Mouse (Mus musculus) bone marrow macrophage, adult 2 months (primary cell): ENCODE measurements at regions not wholly inside any gene's neighbourhood (a gene's known extent, or its start where the extent isn't known, plus 50 kb on each side); places are given as distances from the start of the nearest gene placed in this dataset.

Experiments used
- CTCF ChIP-seq: IDR thresholded peaks from 2 replicates; pipeline ENCODE4 v1.5.1; 2012; ENCODE audit warnings: low read depth, mild to moderate bottlenecking, low read length, moderate library complexity
- POLR2A ChIP-seq: IDR thresholded peaks from 2 replicates; pipeline ENCODE4 v1.6.1; 2012; ENCODE audit warnings: mild to moderate bottlenecking, low read depth, low read length, borderline replicate concordance

DNA sequence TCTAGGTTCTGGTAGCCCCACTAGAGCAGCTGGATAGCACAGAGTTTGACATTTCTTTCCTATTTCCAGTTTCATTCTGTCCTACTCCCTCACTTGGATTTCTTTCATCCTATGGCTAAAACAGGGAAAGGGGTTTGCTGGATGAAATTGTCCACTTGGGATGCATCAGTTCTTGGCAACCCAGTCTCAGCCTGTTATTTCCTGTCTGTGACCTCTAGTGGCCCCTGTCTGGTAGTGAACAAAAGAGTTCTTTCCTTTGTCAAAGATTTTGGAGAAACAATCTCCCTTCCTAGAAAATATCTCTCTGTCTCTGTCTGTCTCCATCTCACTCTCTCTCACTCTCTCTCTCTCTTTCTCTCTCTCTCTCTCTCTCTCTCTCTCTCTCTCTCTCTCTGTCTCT, 50.0 kb upstream of the Ssbp2 start:
- TF ChIP-seq CTCF (no peak), POLR2A (no peak)
